Comparison of ENCODE assay signal across 10 mouse cellular contexts in the genomic region with DNA sequence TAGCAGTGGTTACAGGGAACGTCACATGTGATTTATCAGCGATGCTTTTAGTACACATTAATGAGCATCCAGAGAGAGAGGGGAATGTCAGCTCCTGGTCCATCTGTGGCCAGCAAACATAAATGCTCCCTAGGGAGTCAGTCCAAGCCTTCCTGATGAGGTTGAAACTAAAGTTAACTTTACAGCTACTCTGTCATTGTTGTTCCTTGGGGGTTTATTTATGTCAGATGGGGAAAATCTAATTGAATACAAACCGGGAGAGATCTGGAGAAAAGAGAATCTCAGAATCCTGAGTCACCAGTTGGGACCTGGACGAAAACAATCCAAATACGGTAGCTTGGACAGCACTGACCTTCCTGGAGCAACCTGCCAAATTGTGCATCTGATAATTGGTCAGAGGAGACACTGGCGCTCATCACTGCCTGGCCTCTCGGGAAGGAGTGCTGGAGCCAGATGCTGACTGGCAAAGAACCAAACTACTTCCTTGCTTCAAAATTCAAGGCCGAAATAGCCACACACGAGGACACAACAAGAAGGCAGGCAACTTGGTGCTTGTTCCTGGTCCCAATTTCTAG. TPM values are rescaled to one million over a fixed set of nuclear protein-coding genes. Genes with fewer than 3 reads are reported as not detected.
DNase-seq lines count a peak whose midpoint lies in the region; ATAC-seq and TF ChIP-seq lines count a peak whose summit lies in the region.
"Had no signal": no experiment of that assay in that cellular context is flagged by ENCODE, and none has a peak within 500 bp of the region (broad histone marks: within the 10 kb centered on the region; RNA-seq: fewer than 3 reads in every experiment).

No protein-coding gene starts in this region.

- intact Hi-C loops in left cerebral cortex, adult 2 months (cut with DNase I), result no loop called here

- ATAC-seq in kidney, postnatal 0 days (replicated peaks; ENCODE audit: low FRiP score, low read depth), result no peak
- ATAC-seq: Patski had no signal

- peak; percentile 64 for DNase-seq in adrenal gland, adult 2 months
- DNase-seq in adrenal gland, postnatal 4 days (ENCODE audit: low spot score in 2 of 2), result no peak
- DNase-seq in Muller cell, postnatal 12 days (ENCODE audit: inconsistent ontology term), result peak; percentile 86
- DNase-seq in cerebellum, postnatal 10 days, result peak; percentile 65 to 67
- DNase-seq in kidney, postnatal 0 days (ENCODE audit: low spot score), result peak; percentile 50
- DNase-seq in thymus, postnatal 25 days, result no peak
- DNase-seq in urinary bladder, adult 2 months (ENCODE audit: low spot score), result no peak
- DNase-seq in left cerebral cortex, adult 2 months (ENCODE audit: extremely low spot score in 1 of 2, low spot score in 2 of 2), result no peak

- no peak overlapping the region for H3K9ac ChIP-seq in kidney, postnatal 0 days (ENCODE audit: low read depth, low read length)

- no peak overlapping the region for H3K4me3 ChIP-seq in kidney, postnatal 0 days (replicated peaks; ENCODE audit: low read depth, low read length)
- no peak overlapping the region for H3K4me3 ChIP-seq in left cerebral cortex, adult 2 months
- H3K4me3 ChIP-seq: myocyte had no signal

- H3K27me3 ChIP-seq in kidney, postnatal 0 days (ENCODE audit: insufficient read depth, low read length), result no peaks in the 10 kb centered on the region
- H3K27me3 ChIP-seq: Patski had no signal

- H3K27ac ChIP-seq in kidney, postnatal 0 days, result no peak overlapping the region
- no peak overlapping the region for H3K27ac ChIP-seq in left cerebral cortex, adult 2 months

- peaks cover 6% of the 10 kb centered on the region for H3K4me1 ChIP-seq in kidney, postnatal 0 days (replicated peaks; ENCODE audit: insufficient read depth, low read length)

- no peak overlapping the region for H3K4me2 ChIP-seq in kidney, postnatal 0 days (ENCODE audit: low read length)

- peaks cover 11% of the 10 kb centered on the region; the same call in 1 of the 2 replicates for H3K36me3 ChIP-seq in kidney, postnatal 0 days (ENCODE audit: insufficient read depth, low read length)

- TF ChIP-seq CTCF in kidney, postnatal 0 days (IDR thresholded peaks at IDR 0.05; ENCODE audit: low read depth), result no peak
- no peak for TF ChIP-seq CTCF in left cerebral cortex, adult 2 months (IDR thresholded peaks at IDR 0.05)

- 59% methylated on average over 9 of the region's 9 CpGs for WGBS in kidney, postnatal 0 days

- H3K9me3 ChIP-seq in kidney, postnatal 0 days (replicated peaks; ENCODE audit: low read length), result no peaks in the 10 kb centered on the region

RNA-seq across cellular contexts. Expression of a gene that starts 38.0 kb away (rescaled TPM):
- total RNA-seq in adrenal gland, adult 2 months (2021), result 10 to 100 TPM; 14.8 to 29.8 TPM
- 23.1 and 30.5 TPM in 2 replicates for polyA plus RNA-seq in adrenal gland, adult 2 months (2012; rRNA removed)
- total RNA-seq in adrenal gland, postnatal 4 days (2021), result 10 to 100 TPM; 35.5 to 40.1 TPM
- 39.3 and 43.1 TPM in 2 replicates for polyA plus RNA-seq in kidney, postnatal 0 days (2015; fragmentation: Nextera tagmentation; extraction: Ambion mirVana)
- polyA plus RNA-seq in urinary bladder, adult 2 months (2012; rRNA removed), result 23.1 and 25.6 TPM in 2 replicates
- total RNA-seq in left cerebral cortex, adult 2 months (2021), result 1 to 10 TPM; 8.5 to 9.7 TPM

Comparison
In these comparisons a context has a peak if more than half of its experiments do, and no peak if none do; other contexts are left out.
1. DNase-seq: peak in adrenal gland, adult 2 months (single experiment), Muller cell, postnatal 12 days (single experiment), cerebellum, postnatal 10 days (2 of 2) and kidney, postnatal 0 days (single experiment); none in adrenal gland, postnatal 4 days (0 of 2), thymus, postnatal 25 days (single experiment), urinary bladder, adult 2 months (single experiment) and left cerebral cortex, adult 2 months (0 of 2).